Mouse (Mus musculus) c-Kit-positive CD71-negative TER-119-negative erythroid progenitor cells, embryonic 14.5 days (primary cell): Measurements from ENCODE around the gene Ndrg2.
"Not testable (repeated sequence)": the region's sequence is repeated elsewhere in the genome, so short reads cannot be mapped to it uniquely, and the experiment has no call there.

Experiments used
- DNase-seq: peaks from one replicate; pipeline ENCODE4 v3.0.0-alpha.2; 2013; ENCODE audit warnings: low read depth

The Ndrg2 gene

DNA sequence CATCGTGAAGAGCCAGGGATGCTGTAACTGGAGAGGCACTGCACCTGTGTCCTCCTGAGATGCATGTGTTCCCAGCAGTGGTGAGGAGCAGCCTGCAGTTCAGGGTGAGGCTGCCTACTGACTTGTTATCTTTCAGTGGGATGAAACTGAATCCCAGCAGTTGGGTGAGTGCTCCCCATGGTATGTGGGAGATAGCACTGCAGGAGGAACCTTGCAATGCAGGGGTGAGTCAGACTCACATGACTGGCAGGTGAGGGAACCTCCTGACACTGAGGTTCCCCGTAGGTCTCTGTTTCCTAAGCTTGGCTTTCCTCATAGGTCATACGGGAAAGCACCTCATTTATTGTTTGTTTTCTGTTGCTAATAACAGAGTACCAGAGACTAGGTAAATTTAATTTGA, 36.4 kb downstream of the Ndrg2 start:
- no peak for DNase-seq

DNA sequence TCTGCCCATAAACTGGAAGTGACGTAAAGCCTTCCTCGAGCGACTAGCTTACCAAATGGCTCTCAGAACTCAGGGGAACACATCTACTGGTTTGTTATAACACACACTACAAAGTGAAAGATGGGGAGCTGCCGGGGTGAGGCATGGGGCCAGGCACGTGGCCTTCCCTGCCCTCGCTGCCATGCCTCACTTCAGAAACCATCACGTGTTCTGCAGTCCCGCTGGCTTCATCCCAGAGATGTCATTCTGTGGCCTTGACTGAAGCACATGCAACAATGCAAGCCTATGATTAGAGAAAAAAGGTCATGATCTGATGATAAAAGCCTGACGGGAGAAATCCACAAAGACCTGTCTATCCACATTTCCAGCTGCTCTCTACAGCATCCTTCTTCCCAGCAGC, 42.2 kb downstream of the Ndrg2 start:
- DNase-seq = no peak

DNA sequence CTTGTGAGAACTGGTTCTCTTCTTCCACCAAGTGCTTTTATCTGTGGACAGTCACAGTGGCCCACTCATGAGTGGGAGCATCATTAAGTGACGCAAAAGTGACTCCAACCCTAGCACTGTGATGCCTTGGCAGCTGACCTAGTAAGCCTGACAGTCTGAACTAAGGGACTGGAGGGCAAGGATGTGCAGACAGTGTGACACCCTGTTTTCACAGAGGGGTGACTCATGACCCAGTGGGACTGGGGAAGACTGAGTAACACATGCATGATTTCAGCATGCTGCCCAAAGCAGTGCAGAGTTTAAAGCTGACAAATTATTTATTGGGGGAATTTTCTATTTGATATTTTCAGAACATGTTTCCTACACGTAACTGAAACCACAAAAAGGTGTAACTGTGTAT, 43.2 kb downstream of the Ndrg2 start:
- DNase-seq = no peak

DNA sequence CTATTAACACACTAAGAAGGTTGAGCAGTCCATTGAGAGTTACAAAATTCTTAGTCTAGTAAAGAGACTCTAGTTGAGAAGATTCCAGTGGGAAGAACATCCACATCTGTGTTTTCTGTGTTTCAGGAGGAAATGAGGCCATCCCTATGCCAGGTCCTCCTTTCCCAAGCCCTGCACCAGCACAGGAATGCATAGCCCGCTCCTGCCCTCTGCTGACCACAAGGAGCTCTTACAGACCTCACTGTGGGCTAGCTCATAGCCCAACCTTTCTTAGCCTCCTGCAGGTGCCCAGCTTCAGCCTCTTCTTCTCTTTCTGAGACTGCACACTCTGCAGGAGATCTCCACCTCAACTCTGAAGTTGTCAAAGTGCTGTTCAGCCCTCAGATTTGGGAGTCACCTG, 50.4 kb downstream of the Ndrg2 start:
- not testable (repeated sequence) for DNase-seq

DNA sequence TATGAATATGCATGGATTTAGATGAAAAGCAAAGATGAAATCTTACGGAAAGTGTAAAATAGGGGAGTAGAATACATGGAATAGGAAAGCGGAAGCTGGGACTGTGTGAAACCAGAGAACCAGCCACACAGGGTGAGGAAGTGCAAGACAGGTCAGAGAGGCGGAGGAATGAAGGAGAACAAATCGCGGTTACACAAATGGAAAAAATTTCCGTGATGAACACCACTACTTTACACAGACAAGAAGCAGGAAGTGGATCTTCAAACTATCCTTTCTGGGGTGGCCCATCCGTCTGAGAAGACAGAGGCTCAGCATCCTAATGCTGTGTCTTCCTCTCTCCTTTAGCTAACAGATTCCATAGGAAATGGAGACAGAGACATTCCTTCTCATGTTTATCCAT, 58.7 kb downstream of the Ndrg2 start:
- not testable (repeated sequence) for DNase-seq
